Mouse (Mus musculus) kidney, postnatal 36 days (tissue): ENCODE data around the gene Gm44511.
A peak's percentile ranks its signal among the peaks of the same experiment; 100 is the strongest.
"Not testable (repeated sequence)": the region's sequence is repeated elsewhere in the genome, so short reads cannot be mapped to it uniquely, and the experiment has no call there.

Experiments
- DNase-seq, 2 experiments: peaks; one replicate each; pipeline ENCODE4 v3.0.0; 2021 to 2022; ENCODE audit warnings: mixed read lengths in 2 of 2

Gene Gm44511

DNA sequence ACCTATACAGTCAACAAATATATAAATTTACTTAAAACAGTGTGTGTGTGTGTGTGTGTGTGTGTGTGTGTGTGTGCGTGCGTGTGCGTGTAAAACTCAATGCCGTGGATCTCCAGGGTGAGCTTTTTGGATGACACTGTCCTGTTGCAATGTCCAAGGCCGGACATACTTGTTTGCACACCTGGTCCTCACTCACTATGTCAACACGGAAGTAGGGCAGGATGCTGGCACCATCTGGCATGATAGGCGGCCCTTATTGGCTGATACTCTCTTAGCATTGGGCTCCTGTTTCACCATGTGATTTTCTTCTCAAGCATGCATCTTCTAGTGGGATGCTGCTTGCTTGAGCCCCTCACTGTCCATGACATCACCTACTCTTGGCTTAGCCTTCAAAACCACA is 13.8 kb upstream of the Gm44511 start:
- DNase-seq: no peak

DNA sequence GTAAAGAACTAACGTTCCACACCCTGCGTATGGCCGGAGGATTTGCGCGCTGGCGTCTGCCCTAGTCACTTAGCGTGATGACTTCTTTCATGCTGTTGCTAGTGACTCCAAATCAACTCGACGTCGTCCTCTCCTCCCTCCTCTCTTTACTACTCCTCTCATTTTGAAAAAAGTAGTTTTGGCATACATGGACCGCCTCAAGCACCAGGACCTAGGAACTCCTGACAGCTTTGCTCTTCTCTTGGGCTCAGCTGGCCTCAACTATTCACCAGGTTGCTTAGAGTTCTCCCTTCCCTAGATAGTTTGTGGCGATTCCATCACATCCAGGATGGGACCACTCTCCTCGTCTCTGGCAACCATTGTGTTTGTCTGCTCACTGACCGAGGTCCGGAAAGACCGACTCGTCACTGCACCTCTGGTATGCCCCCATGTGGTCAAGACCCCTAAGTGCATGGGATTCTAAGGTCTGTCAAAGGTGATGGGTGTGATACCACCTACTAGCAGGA is 13.2 kb upstream of the Gm44511 start:
- DNase-seq: peak; percentile 91 to 92

DNA sequence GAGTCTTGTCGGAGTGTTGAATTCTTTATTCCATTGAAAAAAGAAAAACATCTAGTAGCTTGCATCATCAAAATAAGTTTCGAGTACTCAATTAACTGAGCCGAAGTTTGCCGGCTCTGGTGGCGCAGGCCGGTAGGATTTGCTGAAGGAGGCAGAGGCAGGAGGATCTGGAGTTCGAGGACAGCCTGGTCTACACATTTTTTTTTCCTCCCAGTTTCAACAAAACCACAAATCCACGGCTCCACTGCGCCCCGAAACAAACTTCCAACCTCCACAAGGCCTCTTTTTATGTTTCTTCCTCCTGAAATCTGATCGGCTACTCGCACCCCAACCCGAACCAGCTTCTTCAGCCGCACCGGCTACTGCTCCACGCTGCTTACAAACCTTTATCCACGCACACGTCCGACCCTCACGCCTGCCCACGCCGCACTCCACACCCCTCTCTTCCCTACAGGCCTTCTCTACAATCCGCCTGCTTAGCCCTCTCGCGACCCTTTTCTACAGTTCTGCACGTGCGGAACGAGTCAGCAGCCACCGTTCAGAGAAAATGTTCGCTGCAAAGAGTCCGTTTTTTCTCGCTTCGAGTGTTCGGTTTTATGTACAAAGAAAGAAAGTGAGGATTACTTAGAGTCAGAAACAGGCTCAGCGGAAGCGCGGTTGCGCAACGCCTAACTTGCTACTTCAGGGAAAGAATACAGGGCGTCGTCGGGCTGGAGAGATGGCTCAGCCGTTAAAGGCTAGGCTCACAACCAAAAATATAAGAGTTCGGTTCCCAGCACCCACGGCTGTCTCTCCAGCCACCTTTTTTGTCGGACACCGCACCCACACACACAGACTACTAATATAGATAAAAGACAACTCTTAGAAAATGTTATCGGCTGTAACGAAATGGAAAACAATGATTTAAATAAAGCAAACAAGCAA is 12.5 kb upstream of the Gm44511 start:
- peak; percentile 88 to 89 for DNase-seq

DNA sequence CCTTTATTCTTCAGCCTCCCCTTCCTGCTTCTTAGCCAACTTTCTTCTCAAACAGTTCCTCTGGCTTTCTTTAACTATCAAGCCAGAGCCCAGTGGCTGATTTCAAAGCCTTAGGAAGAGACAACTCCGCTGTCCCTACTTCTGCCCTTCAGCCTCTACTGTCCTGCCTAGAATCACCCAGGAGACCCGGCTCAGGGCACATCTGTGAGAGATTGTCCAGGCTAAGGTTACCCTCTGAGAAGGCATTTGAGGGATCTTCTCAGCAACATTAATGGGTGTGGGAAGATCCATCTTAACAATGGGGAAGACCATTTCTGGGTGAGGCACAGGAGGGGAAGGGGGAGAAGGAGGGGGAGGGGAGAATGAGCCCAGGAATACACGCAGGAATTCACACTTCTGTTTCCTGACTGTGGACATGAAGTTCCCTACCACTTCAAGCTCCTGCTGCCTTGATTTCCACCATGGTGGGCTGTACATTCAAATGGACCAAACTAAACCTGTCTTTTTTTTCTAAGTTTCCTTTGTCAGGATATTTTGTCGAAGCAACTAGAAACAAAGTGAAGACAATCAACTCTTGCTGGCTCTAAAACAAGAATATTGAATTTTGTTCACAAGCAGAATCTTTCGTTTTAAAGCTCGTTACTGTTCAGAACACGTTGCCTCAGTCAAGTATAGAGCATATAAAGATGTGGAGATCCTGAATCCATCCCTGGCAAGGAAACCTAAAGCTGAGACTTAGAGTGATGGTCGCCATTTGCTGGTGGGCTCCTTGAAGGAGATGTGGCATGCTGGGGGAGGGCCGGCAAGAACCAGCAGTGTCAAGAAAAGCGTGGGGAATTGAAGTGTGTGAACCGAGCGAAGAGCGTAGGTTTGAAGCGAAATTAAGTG is 11.6 kb upstream of the Gm44511 start:
- DNase-seq: peak in 1 of 2 experiments; percentile 25

GRCm38 (mm10) chr6:128836955-128837334 is 10.8 kb upstream of the Gm44511 start:
- DNase-seq: no peak

- no peak for DNase-seq
Measured at GRCm38 (mm10) chr6:128836191-128836954, 10.3 kb upstream of the Gm44511 start.

DNA sequence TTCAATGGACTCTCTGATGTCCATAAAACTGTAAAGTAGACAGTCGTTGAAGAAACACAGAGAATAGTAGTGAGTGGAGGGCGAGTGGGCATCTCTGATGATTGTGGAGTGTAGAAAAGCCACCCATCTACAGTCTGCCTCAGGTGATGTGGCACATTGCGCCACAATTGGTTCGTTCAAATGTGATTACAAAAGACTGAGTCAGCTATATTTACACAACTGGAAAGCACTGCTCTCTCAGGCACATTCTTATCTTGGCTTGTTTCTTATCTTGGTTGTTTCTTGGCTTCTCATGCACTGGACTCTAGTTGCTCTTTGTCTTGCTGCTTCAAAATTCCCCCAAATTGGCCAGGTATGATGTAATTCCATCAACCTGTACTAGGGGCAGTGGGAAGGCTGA is 9.5 kb upstream of the Gm44511 start:
- DNase-seq: no peak

DNA sequence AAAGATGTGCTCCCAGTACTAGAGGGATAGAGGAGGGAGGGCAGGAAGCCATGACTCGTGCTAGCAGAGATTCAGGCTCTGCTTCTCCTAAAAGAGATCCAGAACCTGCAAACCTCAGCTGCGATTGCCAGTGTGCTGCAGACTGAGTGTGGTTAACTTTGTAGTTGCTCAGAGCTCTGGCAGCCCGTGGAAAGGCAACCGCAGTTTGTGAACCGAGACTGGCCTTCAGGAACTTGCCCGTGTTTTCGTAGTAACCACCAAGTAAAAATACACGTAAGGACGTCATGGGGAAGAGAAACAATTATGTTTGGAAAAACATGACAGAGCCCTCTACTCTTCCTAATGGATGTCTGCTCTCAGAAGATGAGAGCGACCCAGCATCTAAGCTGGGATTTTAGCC is 6.9 kb upstream of the Gm44511 start:
- DNase-seq: no peak

DNA sequence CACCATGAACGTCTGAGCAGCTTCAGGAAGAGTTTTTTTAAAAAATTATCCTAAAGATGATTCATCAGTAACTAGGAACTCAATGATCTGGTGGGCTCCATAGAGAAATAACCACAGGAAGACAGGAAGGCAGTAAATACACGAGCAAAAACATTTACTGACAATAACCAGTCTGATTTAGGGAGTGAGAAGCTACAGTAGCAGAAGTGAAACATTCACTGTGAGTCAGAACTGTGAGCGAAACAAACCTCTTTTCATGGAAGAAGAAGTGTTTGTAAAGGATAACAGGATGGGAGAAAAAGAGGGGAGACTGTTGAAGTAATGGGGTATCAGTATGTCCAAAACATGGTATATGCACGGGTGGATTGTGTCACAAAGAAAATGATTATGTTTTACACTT is 3.7 kb upstream of the Gm44511 start:
- DNase-seq: no peak

DNA sequence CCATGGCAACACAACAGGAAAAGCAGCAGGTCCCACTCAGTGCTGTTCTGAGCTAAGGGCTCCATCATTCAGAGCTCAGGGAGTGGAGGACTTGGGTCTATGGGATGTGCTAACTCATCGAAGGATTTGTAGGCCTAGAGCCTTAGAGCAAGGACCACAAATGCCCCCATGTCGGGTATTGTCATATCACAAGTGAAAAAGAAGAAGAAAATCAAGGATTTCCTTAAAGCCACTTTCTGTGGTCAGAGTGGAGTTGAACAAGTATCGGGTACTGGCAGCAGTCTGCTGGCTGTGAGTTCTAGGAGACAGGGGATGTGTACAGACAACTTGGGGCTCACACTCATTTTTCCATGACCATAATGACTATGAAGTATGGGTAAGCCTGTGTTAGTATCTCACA is 666 bp upstream of the Gm44511 start:
- no peak for DNase-seq

GRCm38 (mm10) chr6:128818083-128818802 is 7.9 kb downstream of the Gm44511 start:
- no peak for DNase-seq

GRCm38 (mm10) chr6:128808532-128808931 is 17.6 kb downstream of the Gm44511 start:
- DNase-seq: peak; percentile 39 to 58

GRCm38 (mm10) chr6:128807021-128807420 is 19.1 kb downstream of the Gm44511 start:
- peak; percentile 23 to 25 for DNase-seq

GRCm38 (mm10) chr6:128804823-128805640 is 21.1 kb downstream of the Gm44511 start:
- peak; percentile 79 to 87 for DNase-seq

DNA sequence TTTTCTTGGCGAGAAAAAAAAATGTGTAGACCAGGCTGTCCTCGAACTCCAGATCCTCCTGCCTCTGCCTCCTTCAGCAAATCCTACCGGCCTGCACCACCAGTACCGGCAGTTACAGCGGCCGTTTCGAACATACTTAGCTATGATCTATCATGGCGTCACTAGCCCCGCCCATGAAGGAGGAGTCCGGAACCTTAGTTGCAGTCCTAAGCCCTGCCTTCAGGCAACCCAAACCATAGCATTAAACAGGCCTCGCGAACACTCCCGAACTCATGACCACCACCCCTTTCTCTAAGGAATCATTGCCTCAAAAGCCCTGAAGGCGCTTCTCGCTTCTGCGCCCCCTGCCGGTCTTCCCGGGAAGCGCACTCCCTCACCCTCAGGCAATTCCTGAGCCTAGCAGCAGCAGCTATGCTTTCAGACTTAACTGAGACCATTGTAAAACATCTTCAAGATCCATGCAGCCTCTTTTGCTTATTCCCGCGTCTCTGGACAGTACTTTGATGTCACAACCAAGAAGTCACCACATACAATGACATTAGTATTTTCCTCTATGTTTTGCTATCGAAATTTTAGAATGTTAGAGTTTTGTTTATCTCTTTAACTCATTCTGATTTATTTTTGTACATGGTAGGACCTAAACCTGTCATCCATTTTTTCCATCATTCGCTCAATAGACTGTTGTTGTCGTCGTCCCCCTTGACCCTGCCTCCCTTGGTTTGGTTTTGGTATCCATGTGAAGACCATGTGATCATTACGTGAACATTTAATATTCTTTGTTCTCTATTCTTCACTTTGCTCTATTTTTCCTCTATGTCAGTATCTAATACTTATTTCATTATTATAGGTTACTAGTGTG is 22.9 kb downstream of the Gm44511 start:
- peak; percentile 96 to 98 for DNase-seq

GRCm38 (mm10) chr6:128802557-128802956 is 23.6 kb downstream of the Gm44511 start:
- DNase-seq: peak; percentile 7 to 10

GRCm38 (mm10) chr6:128800696-128801095 is 25.4 kb downstream of the Gm44511 start:
- DNase-seq: not testable (repeated sequence)

GRCm38 (mm10) chr6:128799896-128800270 is 26.2 kb downstream of the Gm44511 start:
- DNase-seq: no peak

DNA sequence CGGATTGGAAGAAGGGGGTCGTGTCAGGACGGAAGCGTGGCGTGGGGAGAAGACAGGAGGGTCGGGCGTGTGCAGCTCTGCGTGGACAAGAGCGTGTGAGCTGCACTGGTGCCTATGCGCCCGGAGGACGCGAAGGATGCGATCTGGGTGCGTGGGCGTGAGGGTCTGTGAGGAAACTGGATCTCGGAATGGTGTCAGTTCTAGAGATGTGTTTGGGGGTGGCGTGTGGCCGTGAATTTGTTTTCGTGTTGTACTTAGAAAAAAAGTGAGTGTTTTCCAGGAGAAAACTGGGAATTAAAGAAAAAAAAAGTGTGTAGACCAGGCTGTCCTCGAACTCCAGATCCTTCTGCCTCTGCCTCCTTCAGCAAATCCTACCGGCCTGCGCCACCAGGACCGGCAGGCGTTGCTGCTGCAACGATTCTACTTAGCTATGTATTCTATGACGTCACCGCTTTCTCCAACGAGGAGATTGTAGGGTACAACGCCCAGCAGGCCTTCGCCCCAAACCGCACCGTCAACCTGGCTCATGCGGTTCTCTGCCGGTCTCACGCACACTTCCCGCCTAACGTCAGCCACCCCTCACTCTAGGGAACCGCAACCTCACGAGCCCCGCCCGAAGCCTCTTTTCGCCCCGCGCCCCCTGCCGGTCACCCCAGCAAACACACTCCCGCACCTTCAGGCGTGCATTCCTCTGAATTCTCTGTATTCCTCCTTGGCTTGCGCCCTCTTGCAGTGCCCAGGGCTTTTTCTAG is 26.8 kb downstream of the Gm44511 start:
- peak; percentile 85 to 86 for DNase-seq
